Mouse (Mus musculus) olfactory bulb, adult 2 months (tissue): ENCODE data around the gene Zfp672.

Source experiments
- CTCF ChIP-seq: fragments of 200-500 bp; IDR thresholded peaks from 2 replicates; pipeline ENCODE4 v1.5.1; 2012; ENCODE audit warnings: low read depth, mild to moderate bottlenecking, low read length, moderate library complexity; ENCODE audit not compliant: insufficient read depth
- POLR2A ChIP-seq: fragments of 200-500 bp; IDR thresholded peaks from 2 replicates; pipeline ENCODE4 v1.6.1; 2012; ENCODE audit warnings: mild to moderate bottlenecking, low read depth, low read length, moderate library complexity; ENCODE audit not compliant: insufficient read depth

- TF ChIP-seq POLR2A (no peak), CTCF (no peak)
Observed at GRCm38 (mm10) chr11:58281970-58282496, 48.1 kb downstream of the Zfp672 start.
